Mouse (Mus musculus): Measurements from ENCODE around the gene Mtfmt.

Mtfmt gene

DNA sequence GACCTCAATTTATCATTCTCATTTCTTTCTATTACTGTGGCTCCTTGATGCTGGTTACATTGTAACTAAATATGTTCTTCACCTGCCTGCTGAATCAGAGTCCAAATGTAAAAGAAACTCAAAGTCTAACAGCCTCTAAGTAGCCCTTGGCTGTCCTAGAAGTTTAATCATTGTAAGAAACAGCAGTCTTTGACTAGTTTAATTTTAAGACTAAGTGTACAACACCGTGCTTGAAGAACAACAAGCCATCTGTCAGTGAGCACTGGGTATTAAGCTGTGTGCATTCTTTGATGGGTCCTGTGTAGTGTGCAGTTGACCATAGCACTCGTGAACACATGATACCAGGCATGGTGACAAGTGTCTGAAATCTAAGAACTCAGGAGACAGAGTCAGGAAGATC, 8.1 kb upstream of the Mtfmt start:
- DNase-seq (ENCODE audit: low read depth, low spot score), result no peak

DNA sequence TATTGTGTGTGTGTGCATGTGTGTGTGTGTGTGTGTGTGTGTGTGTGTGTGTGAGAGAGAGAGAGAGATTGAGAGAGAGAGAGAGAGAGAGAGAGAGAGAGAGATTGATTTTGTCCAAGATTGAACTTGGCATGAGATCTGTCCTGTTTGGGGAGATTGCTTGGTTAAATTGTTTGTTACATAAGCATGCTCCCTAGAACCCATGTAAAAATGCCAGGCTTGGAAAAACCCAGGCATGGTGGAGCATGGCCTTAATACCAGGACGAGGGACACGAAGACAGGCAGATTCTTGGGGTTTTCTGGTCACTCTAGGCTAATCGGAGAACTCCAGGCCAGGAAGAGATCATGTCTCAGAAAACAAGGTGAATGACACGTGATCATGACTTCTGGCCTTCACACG, 7.6 kb upstream of the Mtfmt start:
- no peak for DNase-seq (ENCODE audit: low read depth, low spot score)

DNA sequence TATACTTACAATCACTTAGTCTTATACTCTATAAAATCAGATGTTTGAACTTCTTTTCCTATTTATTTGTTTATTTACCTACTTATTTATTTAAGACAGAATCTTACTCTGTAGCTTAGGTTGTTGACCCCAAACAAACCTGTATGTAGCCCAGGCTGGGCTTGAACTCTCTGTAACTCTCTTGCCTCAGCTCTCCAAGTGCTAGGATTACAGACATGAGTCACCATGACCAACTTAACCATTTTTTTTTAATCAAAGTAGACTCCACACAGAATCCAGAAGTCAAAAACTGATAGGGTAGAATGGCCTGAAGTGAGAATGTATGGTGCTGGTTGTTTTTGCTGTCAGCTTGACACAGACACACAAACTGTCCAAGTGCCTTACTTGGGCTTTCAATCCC, 5.2 kb upstream of the Mtfmt start:
- no peak for DNase-seq (ENCODE audit: low read depth, low spot score)

DNA sequence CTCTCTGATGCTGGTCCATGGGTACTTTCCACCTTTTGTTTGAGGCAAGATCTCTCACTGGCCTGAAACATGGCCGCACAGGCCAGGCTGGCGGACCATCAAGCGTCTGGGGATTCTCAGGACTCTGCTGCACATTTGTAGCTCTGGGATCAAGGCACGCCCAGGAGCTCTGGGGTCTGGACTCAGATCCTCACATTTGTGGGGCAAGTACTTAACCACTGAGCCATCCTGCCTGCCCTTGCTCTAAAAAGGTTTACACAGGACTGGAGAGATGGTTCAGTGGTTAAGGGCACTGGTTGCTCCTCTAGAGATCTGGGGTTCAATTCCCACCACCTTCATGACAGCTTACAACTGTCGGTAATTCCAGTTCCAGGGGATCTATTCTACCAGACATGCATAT, 4.7 kb upstream of the Mtfmt start:
- no peak for DNase-seq (ENCODE audit: low read depth, low spot score)

DNA sequence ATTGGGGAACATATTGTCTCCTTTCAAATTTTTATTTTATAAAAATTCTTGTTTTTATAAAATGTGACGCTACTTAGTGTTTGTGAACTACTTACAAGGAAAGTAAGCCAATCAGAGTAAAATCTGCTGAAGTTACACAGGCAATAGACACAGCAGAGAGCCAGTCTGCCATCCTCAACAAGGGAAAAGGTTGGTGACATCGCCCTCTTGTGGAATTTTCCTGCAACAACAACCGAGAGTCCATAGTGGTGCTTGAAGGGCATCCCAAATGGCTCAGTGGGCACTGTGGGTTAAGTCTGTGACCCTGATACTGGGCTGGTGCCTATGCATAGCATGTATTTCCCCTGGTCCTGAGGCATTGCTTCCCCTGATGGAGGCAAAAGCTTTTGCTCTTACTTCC, 3.3 kb upstream of the Mtfmt start:
- peak; percentile 77 for DNase-seq (ENCODE audit: low read depth, low spot score)

DNA sequence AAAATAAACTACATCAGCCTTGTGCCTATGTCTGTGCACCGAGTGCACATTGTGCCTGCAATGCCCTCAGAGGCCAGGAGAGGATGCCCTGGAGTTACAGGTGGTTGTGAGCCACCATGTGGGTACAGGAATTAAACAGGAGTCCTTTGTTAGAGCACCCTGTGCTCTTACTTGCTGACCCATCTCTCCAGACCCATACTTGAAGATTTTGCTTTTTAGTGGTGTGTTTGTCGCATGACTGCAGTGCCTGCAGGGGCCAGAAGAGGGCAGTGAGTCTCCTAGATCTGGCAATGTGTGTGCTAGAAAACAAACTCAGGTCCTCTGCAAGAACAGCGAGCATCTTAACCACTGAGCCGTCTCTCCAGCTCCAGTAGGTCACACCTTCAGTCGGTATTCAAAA, 1.4 kb upstream of the Mtfmt start:
- peak; percentile 83 for DNase-seq (ENCODE audit: low read depth, low spot score)

DNA sequence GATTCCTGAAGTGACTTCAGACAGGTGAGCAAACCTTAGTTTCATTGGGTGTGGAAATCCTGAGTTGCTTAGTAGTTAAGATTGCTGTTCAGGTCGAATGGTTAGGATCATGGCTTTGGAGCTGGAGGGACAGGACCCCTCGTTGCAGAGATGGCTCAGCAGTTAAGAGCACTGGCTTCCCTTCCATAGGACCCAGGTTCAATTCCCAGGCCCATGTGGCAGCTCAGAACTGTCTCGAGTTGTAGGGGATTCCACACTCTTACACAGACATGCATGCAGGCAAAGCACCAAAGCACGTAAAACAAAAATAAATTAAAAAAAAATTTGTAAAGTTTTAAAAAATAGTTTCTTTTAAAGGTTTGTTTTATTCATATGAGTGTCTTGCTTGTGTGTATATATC, 371 bp upstream of the Mtfmt start:
- no peak for DNase-seq (ENCODE audit: low read depth, low spot score)

DNA sequence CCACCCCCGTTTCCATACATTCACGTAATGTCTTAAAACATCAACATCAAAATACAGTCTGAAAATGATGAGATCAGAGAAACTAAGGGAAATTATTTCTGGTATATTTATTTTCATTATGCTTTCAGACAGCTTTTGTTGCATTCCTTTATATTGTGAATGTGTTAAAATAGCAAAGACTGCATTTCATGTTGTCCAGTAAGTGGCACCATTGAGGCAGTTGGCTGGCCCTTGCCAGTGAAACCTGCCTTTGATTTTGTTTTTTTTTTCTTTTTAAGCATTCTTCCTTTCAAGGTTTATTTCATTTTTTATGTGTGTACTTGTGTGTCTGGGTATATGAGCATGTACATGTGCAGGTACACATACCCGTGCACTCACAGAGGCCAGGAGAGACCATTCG, 9.1 kb downstream of the Mtfmt start:
- DNase-seq (ENCODE audit: low read depth, low spot score), result no peak

DNA sequence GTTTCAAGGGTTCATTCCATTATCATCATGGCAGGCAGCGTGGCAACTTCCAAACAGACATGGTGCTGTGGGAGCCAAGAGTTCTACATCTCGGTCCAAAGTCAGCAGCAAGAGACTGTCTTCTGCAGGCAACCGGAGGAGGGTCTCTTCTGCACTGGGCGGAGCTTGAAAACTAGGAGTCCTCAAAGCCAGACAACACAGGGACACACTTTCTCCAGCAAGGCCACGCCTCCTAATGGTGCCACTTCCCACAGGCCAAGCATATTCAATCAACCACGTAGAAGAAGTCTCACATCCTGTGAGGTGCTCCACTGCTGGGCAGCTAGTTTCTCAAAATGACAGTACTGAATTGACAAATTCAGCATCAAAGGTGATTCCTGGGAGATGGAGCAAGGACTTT, 12.4 kb downstream of the Mtfmt start:
- peak; percentile 77 for DNase-seq (ENCODE audit: low read depth, low spot score)

DNA sequence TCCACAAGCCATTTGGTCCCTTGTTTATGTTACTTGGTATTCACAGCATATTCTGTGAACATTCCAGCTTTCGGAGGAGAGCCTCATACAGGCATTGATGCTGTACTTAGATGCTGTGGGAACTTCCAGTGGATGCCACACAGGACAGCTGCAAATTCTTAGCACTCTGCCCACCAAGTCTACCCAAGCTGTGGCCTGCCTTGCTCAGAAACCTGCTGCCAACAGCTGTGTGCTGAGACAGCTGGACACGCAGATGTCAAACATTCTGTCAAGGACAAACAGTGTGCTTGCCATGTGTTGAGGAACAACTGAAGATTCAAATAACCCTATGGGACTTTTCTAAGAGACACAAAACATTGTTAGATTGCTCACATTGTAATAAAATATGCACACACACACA, 23.4 kb downstream of the Mtfmt start:
- no peak for DNase-seq (ENCODE audit: low read depth, low spot score)

DNA sequence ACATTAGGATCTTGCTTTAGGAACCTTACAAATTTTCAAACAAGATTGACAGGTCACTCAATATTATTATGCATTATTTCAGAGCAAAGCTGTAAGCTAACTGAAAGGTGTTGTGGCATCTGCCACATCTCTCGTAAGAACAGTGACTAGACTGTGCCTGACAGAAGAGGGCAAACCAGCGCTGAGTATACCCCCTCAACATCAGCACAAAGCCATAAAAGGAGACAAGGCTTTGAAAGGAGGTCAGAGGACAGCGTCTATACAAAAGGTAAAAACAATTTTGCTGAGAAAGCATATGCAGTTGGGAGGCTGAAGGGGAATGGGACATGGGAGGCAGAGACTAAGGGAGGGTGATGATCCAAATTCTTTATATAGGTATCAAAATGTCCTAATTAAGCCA, 24.6 kb downstream of the Mtfmt start:
- no peak for DNase-seq (ENCODE audit: low read depth, low spot score)

DNA sequence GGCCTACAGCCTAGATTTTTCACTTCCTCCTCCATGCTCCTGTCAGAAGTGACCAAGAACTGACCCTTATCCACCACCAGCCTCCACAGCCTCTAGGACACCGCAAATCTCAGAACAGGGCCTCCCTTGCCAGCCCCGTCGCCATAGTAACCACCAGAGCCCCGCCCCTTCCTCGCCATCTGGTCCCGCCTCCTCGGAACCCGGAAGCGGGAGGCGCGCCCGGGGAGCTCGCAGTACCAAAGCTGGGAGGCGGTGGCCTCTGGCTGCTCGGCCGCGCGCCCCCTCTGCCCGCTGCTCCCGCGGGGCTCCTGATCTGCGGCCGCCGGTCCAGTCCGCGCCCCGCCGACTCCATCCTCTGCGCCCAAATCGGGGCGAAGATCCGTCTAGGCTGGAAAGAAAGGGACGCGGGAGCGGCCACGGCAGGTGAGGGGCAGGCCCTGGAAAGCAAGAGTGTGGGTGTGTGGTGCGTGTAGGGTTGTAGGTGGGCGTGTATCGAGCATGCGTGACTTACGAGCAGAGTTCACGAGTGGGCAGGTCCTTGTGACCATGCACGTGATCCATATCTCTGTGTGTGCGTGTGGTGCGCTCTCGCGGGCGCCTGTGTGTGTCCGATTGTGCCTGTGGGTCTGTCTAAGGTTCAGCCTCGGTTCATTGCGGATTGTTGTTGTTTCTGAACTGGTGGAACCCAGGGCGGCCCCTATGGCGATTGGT, 25.3 kb downstream of the Mtfmt start, which contains the start of gene Spg21:
Gene Spg21, plus strand, starts transcription at position 216 of the 711 bp plus-strand sequence.
- DNase-seq (ENCODE audit: low read depth, low spot score), result peak; percentile 93

DNA sequence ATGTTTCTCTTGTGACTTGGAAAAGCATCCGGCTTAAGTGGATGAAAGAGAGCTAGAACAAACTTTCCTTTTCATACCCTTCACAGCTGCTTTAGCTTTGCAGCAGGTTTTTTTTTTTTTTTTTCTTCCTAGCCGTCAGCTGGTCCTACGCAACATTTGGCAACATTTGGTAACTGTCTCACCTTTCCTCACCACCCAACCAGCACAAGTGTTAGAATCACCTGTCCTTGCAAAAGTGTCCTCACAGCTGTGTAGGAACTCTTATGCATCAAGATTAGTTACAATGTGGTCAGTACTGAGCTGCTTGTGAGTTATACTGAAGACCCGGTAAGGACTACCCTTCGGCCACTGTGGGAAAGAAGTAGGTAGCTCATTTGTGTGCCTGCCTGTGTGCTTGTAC, 27.0 kb downstream of the Mtfmt start:
- DNase-seq (ENCODE audit: low read depth, low spot score), result no peak

DNA sequence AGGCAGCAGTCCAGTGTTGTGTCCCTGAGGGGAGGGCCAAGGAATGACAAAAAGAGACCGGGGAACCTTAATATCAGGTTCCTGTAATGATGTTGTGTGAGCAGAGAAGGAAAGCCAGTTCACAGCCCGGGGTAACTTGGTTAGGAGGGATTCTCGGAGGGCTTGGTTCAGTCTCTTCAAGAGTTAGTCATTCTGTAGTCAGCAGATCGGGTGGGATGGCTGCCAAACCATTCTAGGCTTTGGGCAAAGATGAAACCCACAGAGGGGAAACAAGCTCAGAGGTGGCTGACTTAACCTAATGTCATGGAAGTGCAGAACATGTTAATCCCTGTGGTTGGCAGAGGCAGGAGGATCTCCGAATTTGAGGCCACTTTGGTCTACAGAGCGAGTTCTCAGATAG, 28.6 kb downstream of the Mtfmt start:
- DNase-seq (ENCODE audit: low read depth, low spot score), result no peak

DNA sequence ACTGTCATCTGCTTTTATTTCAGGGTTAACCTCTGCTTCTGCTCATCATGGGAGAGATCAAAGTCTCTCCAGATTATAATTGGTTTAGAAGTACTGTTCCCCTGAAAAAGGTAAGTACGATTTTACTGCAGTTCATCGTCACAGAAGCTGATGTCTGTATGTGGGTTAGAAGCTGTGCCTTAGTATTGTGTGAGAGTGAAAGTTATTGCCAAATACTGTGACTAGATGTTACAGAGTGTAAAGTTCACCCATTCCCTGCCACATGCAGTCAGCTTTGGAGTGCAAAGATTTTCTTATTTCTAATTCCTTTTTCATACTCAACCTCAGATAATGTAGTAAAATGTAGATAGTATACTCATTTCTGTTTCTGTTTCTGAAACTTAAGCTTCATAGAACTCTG, 29.7 kb downstream of the Mtfmt start:
- DNase-seq (ENCODE audit: low read depth, low spot score), result no peak

DNA sequence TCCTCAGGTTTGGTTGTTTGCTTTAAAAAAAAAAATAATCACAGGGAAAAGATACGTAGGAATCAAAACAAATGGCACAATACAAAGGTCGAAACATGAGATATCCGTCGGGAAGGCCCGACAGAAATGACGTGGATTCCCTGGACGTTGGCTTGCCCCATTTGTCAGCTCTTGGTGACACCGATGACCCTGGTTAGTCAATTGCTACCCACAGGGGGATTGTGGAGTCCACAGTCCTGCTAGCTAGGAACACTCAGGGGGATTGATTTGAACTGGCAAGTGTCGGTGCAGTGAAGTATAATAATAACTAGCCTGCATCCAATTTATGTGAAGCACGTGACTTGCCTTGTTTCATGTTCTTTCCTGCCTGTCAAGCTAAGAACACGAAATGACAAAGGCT, 32.1 kb downstream of the Mtfmt start:
- no peak for DNase-seq (ENCODE audit: low read depth, low spot score)

DNA sequence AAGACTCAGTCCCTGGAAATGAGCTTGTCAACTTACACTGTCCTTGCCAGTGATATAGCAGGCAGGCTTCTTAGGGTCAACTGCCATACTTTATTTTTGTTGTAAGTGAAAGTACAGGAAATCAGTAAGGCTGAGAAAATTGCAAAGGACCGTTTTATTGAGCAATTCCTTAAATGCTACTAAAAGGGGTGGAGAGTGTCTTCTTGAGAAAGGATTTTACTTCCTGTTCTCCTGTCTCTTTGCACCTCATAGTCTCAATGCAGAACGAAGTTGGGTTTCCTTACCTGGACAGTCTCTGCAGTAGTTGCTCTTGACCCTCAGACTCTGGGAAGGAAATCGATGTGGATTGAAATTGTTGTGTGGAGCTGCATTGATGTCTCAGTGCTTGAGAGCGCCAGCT, 37.2 kb downstream of the Mtfmt start:
- DNase-seq (ENCODE audit: low read depth, low spot score), result no peak

DNA sequence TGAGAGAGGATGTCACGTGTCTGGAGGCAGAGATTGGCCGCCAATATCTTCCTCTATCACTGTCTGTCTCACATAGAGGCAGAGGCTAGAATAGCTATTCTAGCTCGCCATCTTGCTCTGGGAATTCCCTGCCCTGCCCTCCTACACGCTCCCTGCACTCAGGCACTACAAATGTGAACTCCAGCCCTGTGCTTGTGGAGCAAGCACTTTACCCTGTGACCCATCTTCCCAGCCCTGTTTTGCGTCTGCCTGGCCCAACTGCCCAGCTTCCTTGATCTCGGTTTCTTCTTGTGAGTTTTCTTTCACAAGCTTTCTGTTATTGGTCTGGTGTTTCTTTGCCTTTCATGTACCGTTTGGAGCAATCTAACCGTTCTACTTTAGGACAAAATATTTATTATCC, 43.6 kb downstream of the Mtfmt start:
- DNase-seq (ENCODE audit: low read depth, low spot score), result no peak

DNA sequence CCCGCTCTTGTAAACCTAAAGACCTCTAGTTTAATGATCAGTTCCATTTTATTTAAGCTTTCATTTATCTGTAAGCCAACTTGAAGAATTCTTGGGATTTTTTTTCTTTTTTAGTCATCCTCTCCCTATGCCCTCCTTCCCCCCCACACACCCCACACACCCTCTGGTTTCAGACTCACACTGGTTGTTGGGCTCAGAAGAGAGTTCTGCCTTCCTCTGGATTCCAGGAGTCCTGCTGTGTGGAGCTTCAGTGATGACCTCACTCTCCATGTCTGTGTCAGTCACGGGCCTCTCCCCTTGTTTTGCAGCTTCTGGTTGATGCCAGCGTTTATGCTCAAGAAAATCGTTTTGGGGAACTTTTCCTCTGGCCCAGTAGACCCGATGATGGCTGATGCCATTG, 44.5 kb downstream of the Mtfmt start:
- DNase-seq (ENCODE audit: low read depth, low spot score), result peak; percentile 16

DNA sequence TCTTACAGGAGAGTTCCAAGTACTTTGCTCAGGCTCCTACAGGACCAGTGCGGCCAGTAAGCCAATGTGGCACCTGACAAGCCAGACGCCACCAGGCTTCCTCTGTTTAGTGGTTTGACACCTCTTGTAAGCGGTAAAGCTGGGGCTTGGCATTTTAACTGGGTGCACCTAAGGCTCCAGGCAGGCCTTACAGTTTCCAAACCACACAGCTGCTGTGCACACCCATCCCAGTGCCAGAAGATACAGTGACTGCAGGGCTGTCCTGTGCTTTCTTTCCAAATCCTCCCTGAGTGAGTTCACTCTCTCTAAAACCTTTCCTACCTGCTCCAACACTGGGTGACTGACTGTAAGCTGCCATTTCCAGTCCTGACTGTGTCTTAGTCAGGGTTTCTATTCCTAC, 55.9 kb downstream of the Mtfmt start:
- no peak for DNase-seq (ENCODE audit: low read depth, low spot score)

DNA sequence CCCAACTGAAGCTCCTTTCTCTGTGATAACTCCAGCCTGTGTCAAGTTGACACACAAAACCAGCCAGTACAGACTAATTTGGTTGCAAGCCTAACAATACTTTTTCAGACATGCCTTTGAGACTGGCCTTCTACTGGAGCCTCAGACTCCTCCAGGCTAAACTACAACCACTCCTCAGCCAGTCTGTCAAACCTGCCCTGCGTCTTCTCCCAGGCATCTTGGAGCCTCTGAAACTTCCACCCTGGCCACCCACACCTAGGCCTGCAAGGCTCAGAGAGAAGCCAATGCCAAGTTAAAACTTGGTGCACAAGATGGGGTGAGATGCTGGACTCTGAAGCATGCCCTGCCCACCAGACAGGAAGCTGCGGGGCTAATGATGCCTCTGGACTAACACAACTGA, 56.8 kb downstream of the Mtfmt start:
- no peak for DNase-seq (ENCODE audit: low read depth, low spot score)

DNA sequence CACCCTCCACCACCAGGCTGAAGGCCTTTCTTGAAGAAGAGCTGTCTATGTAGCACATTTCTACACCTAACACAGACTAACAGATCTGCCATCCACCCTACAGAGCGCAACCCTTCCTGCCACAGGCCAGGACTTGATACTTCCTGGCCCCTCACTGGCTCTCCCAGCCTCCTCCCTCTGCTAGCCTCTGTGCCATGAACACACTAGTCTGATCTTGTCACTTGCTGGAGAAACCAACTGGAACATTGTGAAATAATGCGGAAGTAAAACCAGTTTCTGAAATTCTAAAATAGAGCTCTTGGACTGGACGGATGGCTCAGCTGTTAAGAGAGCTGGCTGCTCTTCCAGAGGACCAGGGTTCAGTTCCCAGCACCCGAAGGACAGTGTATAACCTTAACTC, 57.3 kb downstream of the Mtfmt start:
- no peak for DNase-seq (ENCODE audit: low read depth, low spot score)

DNA sequence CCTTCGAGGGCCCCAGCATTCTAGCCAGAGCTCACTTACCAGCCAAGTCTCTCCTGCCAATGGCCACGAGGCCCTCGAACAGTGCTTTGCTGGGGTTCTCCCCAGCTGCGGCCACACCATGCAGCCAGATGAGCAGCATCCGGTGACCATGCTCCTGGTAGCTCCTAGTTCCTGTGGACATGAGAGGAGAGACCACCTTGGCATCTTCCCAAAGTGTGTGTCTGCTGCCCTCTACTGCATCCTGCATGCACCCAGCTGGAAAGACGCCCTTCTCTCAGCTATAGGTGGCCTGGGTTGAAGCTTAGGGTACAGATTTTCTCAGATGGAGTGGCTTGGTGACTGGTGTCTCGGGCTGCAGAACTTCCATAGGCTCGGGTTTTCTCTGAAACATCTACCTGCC, 66.6 kb downstream of the Mtfmt start:
- no peak for DNase-seq (ENCODE audit: low read depth, low spot score)
